Mouse (Mus musculus) megakaryocyte progenitor cell, adult 5-6 weeks (primary cell): Measurements from ENCODE around the gene Khdc1a. TPM values are rescaled to one million over a fixed set of nuclear protein-coding genes. Genes with fewer than 3 reads are reported as not detected.

ENCODE experiments used
- ATAC-seq: replicated peaks from 2 replicates; pipeline ENCODE4 v1.8.0; 2016; ENCODE audit warnings: mild to moderate bottlenecking, moderate TSS enrichment, inconsistent platforms; ENCODE audit not compliant: poor library complexity
- total RNA-seq, 2 experiments: library from RNA; stranded (forward) in 1 of 2; stranded (reverse) in 1 of 2; fragments of 157-497, 149-512 nt in 1 of 2; fragments of 200-1000 nt in 1 of 2; gene quantifications; 2 replicates each; pipeline versions ENCODE4 v1.2.3 to v1.2.4; 2015 to 2017

The Khdc1a gene
- total RNA-seq, 2 experiments from 2014 or later, result not detected

- no peak for ATAC-seq
These were observed 33.8 kb downstream of the Khdc1a start, which contains the start of gene Khdc1b for GRCm38 (mm10) chr1:21383256-21383655. Gene Khdc1b, plus strand, starts transcription at chr1:21383556.

GRCm38 (mm10) chr1:21391138-21391671, 41.8 kb downstream of the Khdc1a start:
- no peak for ATAC-seq

Other genes with a start within 250 kb of the Khdc1a start
- 1.3 and 3.3 TPM in 2 replicates for gene Tmem14a, start 131.1 kb upstream of the Khdc1a start, total RNA-seq (2015)
- gene Tmem14a, start 131.1 kb upstream of the Khdc1a start, total RNA-seq (2017), result 1.3 and 2.5 TPM in 2 replicates
- 0.10 TPM in 1 of 2 replicates, not detected in the other for gene Gsta3, start 109.1 kb upstream of the Khdc1a start, total RNA-seq (2015)
- gene Gsta3, start 109.1 kb upstream of the Khdc1a start, total RNA-seq (2017), result not detected in 2 replicates
- gene Khdc1c, start 18.7 kb downstream of the Khdc1a start, total RNA-seq (2015), result not detected in 2 replicates
- gene Khdc1c, start 18.7 kb downstream of the Khdc1a start, total RNA-seq (2017), result not detected in 2 replicates
- gene Khdc1b, start 33.9 kb downstream of the Khdc1a start, total RNA-seq (2015), result not detected in 2 replicates
- not detected in 2 replicates for gene Khdc1b, start 33.9 kb downstream of the Khdc1a start, total RNA-seq (2017)